ENCODE assay signal across 29 mouse cellular contexts in genomic region chr10:22915785-22916514, GRCm38 (mm10).
DNase-seq lines count a peak whose midpoint lies in the region; ATAC-seq lines count a peak whose summit lies in the region.
"Had no signal": no experiment of that assay in that cellular context is flagged by ENCODE, and none has a peak within 500 bp of the region (broad histone marks: within the 10 kb centered on the region; RNA-seq: fewer than 3 reads in every experiment).

No protein-coding gene starts in this region.

- DNase-seq in frontal cortex, postnatal 14 days (ENCODE audit: low spot score in 2 of 2): no peak
- DNase-seq in kidney, adult 11 months: no peak
- peak; percentile 19 for DNase-seq in right cerebral cortex, adult 18-20 months
- no peak for DNase-seq in right cerebral cortex, postnatal 4 days
- DNase-seq in right cerebral cortex, postnatal 10 days (ENCODE audit: low spot score in 2 of 2): peak; percentile 22 to 25
- DNase-seq in layer of hippocampus, postnatal 25 days (ENCODE audit: extremely low spot score in 1 of 2, low spot score in 1 of 2): no peak
- DNase-seq: adrenal gland, postnatal 25 days; cerebellum, adult 11 months; cerebellum, adult 9-11 months; heart, postnatal 4 days; layer of hippocampus, adult 9-11 months; liver, embryonic 13.5 days; retina, postnatal 1 day; spleen, adult 18-20 months; thymus, adult 18-20 months; thymus, postnatal 36 days had no signal

- 0 out of 2 replicates have a peak, but pooled peaks cover 2% of the 10 kb centered on the region for H3K4me1 ChIP-seq in kidney, embryonic 15.5 days
- H3K4me1 ChIP-seq: embryonic facial prominence, embryonic 10.5 days; forebrain, embryonic 15.5 days; limb, embryonic 12.5 days; liver, embryonic 13.5 days; neural tube, embryonic 13.5 days had no signal

- H3K27me3 ChIP-seq in kidney, embryonic 15.5 days: no peaks in the 10 kb centered on the region
- H3K27me3 ChIP-seq: forebrain, embryonic 15.5 days; heart, embryonic 15.5 days; limb, embryonic 12.5 days; liver, embryonic 13.5 days; lung, embryonic 15.5 days; neural tube, embryonic 13.5 days had no signal

- H3K9me3 ChIP-seq in kidney, embryonic 15.5 days (replicated peaks): no peaks in the 10 kb centered on the region
- H3K9me3 ChIP-seq: embryonic facial prominence, embryonic 10.5 days; forebrain, embryonic 15.5 days; heart, embryonic 15.5 days; limb, embryonic 12.5 days; liver, embryonic 13.5 days; lung, embryonic 15.5 days; neural tube, embryonic 13.5 days had no signal

- 40% methylated on average over 6 of the region's 6 CpGs for WGBS in kidney, embryonic 15.5 days

- no peaks in the 10 kb centered on the region for H3K36me3 ChIP-seq in kidney, embryonic 15.5 days
- H3K36me3 ChIP-seq: embryonic facial prominence, embryonic 10.5 days; forebrain, embryonic 15.5 days; heart, embryonic 15.5 days; limb, embryonic 12.5 days; liver, embryonic 13.5 days; lung, embryonic 15.5 days; neural tube, embryonic 13.5 days had no signal

- H3K27ac ChIP-seq in kidney, embryonic 15.5 days: peak overlapping the region; percentile 71
- H3K27ac ChIP-seq: embryonic facial prominence, embryonic 10.5 days; forebrain, embryonic 15.5 days; heart, embryonic 15.5 days; hindbrain, embryonic 14.5 days; limb, embryonic 12.5 days; liver, embryonic 13.5 days; lung, embryonic 15.5 days; macrophage; neural tube, embryonic 13.5 days had no signal

- H3K9ac ChIP-seq in kidney, embryonic 15.5 days: no peak overlapping the region
- H3K9ac ChIP-seq: forebrain, embryonic 15.5 days; heart, embryonic 15.5 days; hindbrain, embryonic 14.5 days; limb, embryonic 12.5 days; liver, embryonic 13.5 days; lung, embryonic 15.5 days; neural tube, embryonic 13.5 days had no signal

- H3K4me3 ChIP-seq in kidney, embryonic 15.5 days (replicated peaks): no peak overlapping the region
- H3K4me3 ChIP-seq: embryonic facial prominence, embryonic 10.5 days; forebrain, embryonic 15.5 days; heart, embryonic 15.5 days; limb, embryonic 12.5 days; liver, embryonic 13.5 days; lung, embryonic 15.5 days; myocyte; neural tube, embryonic 13.5 days had no signal

- no peak overlapping the region for H3K4me2 ChIP-seq in kidney, embryonic 15.5 days
- H3K4me2 ChIP-seq: forebrain, embryonic 15.5 days; heart, embryonic 15.5 days; hindbrain, embryonic 14.5 days; limb, embryonic 12.5 days; liver, embryonic 13.5 days; lung, embryonic 15.5 days; neural tube, embryonic 13.5 days had no signal

- peak; percentile 59; the same call in 1 of the 2 replicates for ATAC-seq in frontal cortex, adult (ENCODE audit: low TSS enrichment)
- ATAC-seq in kidney, embryonic 15.5 days (replicated peaks; ENCODE audit: low FRiP score): peak; percentile 52; the same call in 1 of the 2 replicates
- ATAC-seq: forebrain, embryonic 15.5 days; inflammation-experienced regulatory T-cells, adult 6 months; midbrain, embryonic 16.5 days had no signal

Comparison
In these comparisons a context has a peak if more than half of its experiments do, and no peak if none do; other contexts are left out.
1. DNase-seq: peak in right cerebral cortex, adult 18-20 months (single experiment) and right cerebral cortex, postnatal 10 days (2 of 2); none in frontal cortex, postnatal 14 days (0 of 2), kidney, adult 11 months (single experiment), right cerebral cortex, postnatal 4 days (single experiment) and layer of hippocampus, postnatal 25 days (0 of 2).